Mouse (Mus musculus) forebrain, embryonic 14.5 days (tissue): ENCODE results near the gene Gsta2. TPM values are rescaled to one million over a fixed set of nuclear protein-coding genes. Genes with fewer than 3 reads are reported as not detected.
"Not testable (repeated sequence)": the region's sequence is repeated elsewhere in the genome, so short reads cannot be mapped to it uniquely, and the experiment has no call there.

Experiments
- ATAC-seq: fragments of 200-750 bp; cut with Nextera tagmentation; 2 replicates; pipeline ENCODE4 v1.8.0; 2017; ENCODE audit warnings: mild to moderate bottlenecking, moderate library complexity
- DNase-seq: peaks from one replicate; pipeline ENCODE4 v3.0.0-alpha.2; 2015; ENCODE audit warnings: low spot score
- H3K27ac ChIP-seq: fragments of 300-500 bp; sonication (generic); 2 replicates; pipeline ENCODE4 v1.5.1; 2014; ENCODE audit warnings: low read depth, mild to moderate bottlenecking, control low read depth, low read length, moderate library complexity
- H3K27me3 ChIP-seq: fragments of 300-500 bp; sonication (generic); replicated peaks from 2 replicates; pipeline ENCODE4 v1.6.1; 2014; ENCODE audit warnings: low read length, control low read depth, mixed read lengths; ENCODE audit not compliant: control insufficient read depth, insufficient read depth
- H3K36me3 ChIP-seq: fragments of 300-500 bp; sonication (generic); 2 replicates; pipeline ENCODE4 v1.6.1; 2014; ENCODE audit warnings: low read length, control low read depth; ENCODE audit not compliant: control insufficient read depth, insufficient read depth
- H3K4me1 ChIP-seq: fragments of 300-500 bp; sonication (generic); 2 replicates; pipeline ENCODE4 v1.6.1; 2014; ENCODE audit warnings: antibody characterized with exemption, low read length, control low read depth; ENCODE audit not compliant: control insufficient read depth, insufficient read depth
- H3K4me2 ChIP-seq: fragments of 300-500 bp; sonication (generic); 2 replicates; pipeline ENCODE4 v1.6.1; 2014; ENCODE audit warnings: mild to moderate bottlenecking, control low read depth, low read length
- H3K4me3 ChIP-seq: fragments of 300-500 bp; sonication (generic); 2 replicates; pipeline ENCODE4 v1.5.1; 2014; ENCODE audit warnings: low read depth, low read length, control low read depth
- H3K9ac ChIP-seq: fragments of 300-500 bp; sonication (generic); 2 replicates; pipeline ENCODE4 v1.6.1; 2014; ENCODE audit warnings: mild to moderate bottlenecking, low read length, control low read depth, moderate library complexity
- H3K9me3 ChIP-seq: fragments of 300-500 bp; sonication (generic); replicated peaks from 2 replicates; pipeline ENCODE4 v1.6.1; 2016; ENCODE audit warnings: low read length, control low read depth, mixed read lengths; ENCODE audit not compliant: control insufficient read depth
- WGBS: fragments of 180-500 bp; shearing (Covaris S2); extraction: QIAGEN DNeasy Blood & Tissue Kit; methylation state at CpG from one replicate; pipeline ENCODE4 v1.1.7; 2014; 5-methylcytosine and 5-hydroxymethylcytosine counted together
- polyA plus RNA-seq: library from polyadenylated mRNA; unstranded; fragments of >200 nt; fragmentation: Nextera tagmentation; extraction: Ambion mirVana; gene quantifications from 2 replicates; pipeline ENCODE4 v1.2.1, GENCODE M21; 2014

Gsta2 gene
- polyA plus RNA-seq, 1 experiment from 2014 or later, result not detected

DNA sequence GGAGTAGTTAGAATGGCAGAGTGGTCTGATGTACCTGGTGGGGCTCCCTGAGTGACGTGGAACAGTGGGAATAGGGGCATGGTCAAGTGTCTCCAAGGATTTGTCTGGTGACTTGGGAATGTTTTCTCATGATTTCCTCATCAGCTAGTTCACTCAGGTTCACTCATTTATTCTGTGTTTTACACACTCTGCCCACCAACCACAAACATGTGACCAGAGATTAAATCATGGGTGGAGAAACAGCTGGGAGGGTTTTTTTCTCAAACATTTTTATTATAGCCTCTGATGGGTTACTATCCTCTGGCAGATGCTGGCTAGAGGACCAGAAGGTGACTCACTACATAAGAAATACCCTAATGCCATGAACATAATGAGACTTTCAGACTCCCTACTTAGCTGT is 57.4 kb downstream of the Gsta2 start:
- Histone ChIP-seq H3K9me3 (no peaks in the 10 kb centered on the region), H3K4me1 (no peaks in the 10 kb centered on the region), H3K9ac (no peak overlapping the region), H3K4me3 (no peak overlapping the region), H3K36me3 (no peaks in the 10 kb centered on the region), H3K27me3 (no peaks in the 10 kb centered on the region), H3K4me2 (no peak overlapping the region), H3K27ac (no peak overlapping the region)
- WGBS, result 88% methylated on average over 1 of the region's 1 CpGs
- ATAC-seq (no peak), DNase-seq (no peak)

DNA sequence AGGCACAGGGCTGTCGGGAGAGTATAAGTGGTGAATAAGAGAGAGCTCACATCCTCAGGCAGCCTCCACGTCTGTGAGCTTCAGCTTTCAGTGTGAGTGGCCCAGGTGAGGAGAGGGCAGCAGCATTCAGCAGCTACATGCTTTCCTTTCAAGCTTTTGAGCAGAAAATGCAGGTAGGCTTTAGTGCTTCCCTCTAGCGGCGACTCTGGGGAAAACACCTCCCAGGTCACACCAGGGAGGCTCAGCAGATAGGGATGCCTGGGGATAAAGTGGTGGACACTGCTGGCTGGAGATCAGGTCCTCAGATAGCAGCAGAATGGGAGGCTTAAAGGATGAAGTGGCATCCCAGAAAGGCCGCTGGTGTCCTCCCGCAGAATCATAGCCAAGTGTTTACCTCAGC is 59.5 kb downstream of the Gsta2 start:
- H3K27ac ChIP-seq, H3K27me3 ChIP-seq, H3K4me2 ChIP-seq, H3K9ac ChIP-seq, H3K9me3 ChIP-seq, H3K36me3 ChIP-seq, ATAC-seq, H3K4me3 ChIP-seq, H3K4me1 ChIP-seq: not testable (repeated sequence)
- peak; percentile 58 for DNase-seq
- WGBS, result 13% methylated on average over 6 of the region's 6 CpGs

DNA sequence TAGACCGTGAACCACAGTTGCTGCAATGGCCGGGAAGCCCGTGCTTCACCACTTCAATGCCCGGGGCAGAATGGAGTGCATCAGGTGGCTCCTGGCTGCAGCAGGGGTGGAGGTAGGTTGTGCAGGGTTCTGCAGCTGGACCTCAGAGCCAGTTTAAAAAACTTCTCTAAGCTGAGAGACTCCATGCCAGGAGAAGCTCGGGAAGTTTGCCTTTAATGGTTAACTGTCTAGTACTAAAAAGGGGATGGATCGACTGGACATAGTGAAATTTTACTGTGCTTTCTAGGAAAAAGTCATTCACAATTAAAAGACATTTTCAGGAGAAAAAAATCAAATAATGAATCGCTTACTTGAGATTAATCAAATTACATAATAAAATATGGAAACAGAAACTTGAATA is 60.8 kb downstream of the Gsta2 start:
- DNase-seq, H3K4me1 ChIP-seq, H3K4me3 ChIP-seq, H3K36me3 ChIP-seq, H3K27ac ChIP-seq, H3K9ac ChIP-seq, H3K27me3 ChIP-seq, ATAC-seq, H3K4me2 ChIP-seq, H3K9me3 ChIP-seq: not testable (repeated sequence)
- 83% methylated on average over 4 of the region's 7 CpGs for WGBS

DNA sequence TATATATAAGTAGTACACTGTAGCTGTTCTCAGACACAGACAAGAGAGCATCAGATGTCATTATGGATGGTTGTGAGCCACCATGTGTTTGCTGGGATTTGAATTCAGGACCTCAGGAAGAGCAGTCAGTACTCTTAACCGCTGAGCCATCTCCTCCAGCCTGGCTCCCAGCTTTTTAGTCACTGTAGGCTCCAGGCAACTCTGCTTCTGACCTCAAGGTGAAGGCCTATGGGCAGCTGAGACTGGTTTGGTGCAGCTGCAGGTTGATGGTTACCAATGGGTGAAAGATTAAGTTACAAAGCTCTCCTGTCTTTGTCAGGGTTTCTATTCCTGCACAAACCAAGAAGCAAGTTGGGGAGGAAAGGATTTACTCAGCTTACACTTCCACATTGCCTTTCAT is 61.9 kb downstream of the Gsta2 start:
- H3K27ac ChIP-seq, H3K9me3 ChIP-seq, H3K4me3 ChIP-seq, DNase-seq, ATAC-seq, H3K9ac ChIP-seq, H3K4me1 ChIP-seq, H3K4me2 ChIP-seq, H3K36me3 ChIP-seq, H3K27me3 ChIP-seq: not testable (repeated sequence)
- 50% methylated on average over 1 of the region's 1 CpGs for WGBS

DNA sequence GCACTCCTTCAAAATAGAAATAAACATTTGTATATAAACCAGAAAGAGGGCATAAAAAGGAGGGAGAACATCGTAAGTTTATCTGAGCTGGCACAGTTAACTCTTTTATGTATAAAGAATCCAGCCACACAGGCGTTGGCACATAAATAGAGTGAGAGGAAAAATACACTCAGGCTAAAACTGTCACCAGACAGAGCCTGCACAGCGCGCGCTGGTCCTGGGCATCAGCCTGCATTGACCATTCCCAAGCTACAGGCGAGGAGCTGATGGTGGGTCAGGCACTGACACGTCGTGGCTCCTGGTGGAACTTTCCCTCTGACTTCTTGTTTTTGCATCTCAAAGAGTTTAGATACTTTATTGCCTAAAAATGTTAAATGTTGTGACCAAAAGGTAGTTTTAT is 63.1 kb downstream of the Gsta2 start:
- not testable (repeated sequence) for H3K27me3 ChIP-seq, ATAC-seq, H3K4me1 ChIP-seq, H3K9me3 ChIP-seq, H3K27ac ChIP-seq, H3K4me2 ChIP-seq, H3K4me3 ChIP-seq, DNase-seq, H3K36me3 ChIP-seq, H3K9ac ChIP-seq
- WGBS, result 84% methylated on average over 8 of the region's 8 CpGs

DNA sequence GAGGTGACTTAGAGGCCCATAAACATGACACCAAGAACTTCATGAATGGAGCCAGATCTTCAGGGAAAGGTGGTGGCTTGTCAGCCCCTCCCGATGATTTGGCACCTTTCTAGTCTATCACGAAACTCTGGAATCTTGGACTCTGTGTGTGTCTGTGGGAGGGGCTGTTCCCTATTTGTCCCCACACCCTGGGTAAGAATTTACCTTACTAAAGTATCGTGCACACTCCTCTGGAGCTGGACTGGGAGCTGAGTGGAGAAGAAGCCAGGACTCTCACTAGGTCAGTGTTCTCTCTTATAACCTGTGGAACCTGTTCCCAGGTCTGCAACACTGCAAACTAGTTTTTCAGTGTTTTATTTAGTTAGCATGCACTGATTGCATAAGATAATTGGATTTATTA is 65.9 kb downstream of the Gsta2 start, which contains the start of gene Gm10639:
Gm10639 (plus strand) TSS at position 201 of the 400 bp plus-strand sequence.
- ATAC-seq, DNase-seq, H3K27ac ChIP-seq, H3K4me1 ChIP-seq, H3K9ac ChIP-seq, H3K27me3 ChIP-seq, H3K4me2 ChIP-seq, H3K4me3 ChIP-seq, H3K36me3 ChIP-seq, H3K9me3 ChIP-seq: not testable (repeated sequence)
- WGBS, result 82% methylated on average over 3 of the region's 3 CpGs

DNA sequence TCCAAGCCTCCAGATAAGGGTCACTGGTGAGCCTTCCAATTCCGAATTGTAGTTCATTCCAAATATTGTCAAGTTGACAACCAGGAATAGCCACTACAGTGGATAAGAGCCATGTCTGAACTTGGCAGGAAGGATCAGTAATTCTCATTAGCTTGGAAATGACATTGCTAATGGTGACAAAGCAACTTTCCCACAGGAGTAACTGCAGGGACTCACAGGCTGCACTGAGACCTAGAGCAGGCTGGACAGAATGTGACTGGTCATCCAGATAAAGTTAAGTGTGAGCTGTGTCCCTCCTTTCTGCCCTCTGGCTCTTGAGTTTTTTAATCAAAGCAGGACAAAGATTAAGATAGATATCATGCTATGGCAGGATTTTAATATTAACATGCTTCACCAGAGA is 66.5 kb downstream of the Gsta2 start:
- not testable (repeated sequence) for H3K27ac ChIP-seq, H3K4me2 ChIP-seq, H3K9me3 ChIP-seq, H3K4me1 ChIP-seq, H3K9ac ChIP-seq, ATAC-seq, H3K36me3 ChIP-seq, DNase-seq, H3K4me3 ChIP-seq, H3K27me3 ChIP-seq
- WGBS, result 78% methylated on average over 1 of the region's 1 CpGs

DNA sequence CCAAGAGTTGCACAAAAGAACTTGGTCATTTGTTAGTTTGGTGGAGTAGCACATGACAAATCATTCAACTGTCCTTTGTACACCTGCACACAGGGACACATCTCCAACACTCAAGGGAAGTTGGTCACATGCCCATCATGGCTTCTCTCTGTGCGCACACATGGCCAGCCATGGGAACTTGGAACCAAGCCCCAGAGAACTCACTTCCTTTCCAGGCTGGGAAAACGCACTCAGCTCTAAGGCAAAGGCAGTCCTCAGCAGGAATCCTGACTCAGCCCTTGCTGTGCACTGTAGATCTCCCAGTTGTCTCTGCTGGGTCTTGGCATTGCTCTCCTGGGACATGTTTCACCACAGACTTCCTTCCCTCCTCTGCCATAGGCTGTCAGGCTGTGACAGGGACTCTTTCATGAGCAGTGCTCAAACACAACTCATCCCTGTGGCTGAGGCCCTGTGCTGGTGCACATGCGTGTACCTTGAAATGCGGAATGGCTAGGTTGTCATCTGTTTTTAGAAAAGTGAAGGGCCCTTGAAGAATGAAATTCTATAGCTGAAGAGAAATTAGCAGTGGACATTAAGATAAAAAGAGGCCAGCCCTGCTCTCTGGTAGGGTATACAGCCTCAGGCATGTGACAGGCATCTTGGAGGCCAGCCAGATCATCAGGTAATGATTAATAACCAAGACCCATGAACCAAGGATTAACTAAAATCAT is 73.4 kb downstream of the Gsta2 start:
- H3K36me3 ChIP-seq, H3K4me3 ChIP-seq, H3K9me3 ChIP-seq, H3K27me3 ChIP-seq, H3K27ac ChIP-seq, H3K4me1 ChIP-seq, H3K9ac ChIP-seq, ATAC-seq, DNase-seq, H3K4me2 ChIP-seq: not testable (repeated sequence)
- 84% methylated on average over 4 of the region's 4 CpGs for WGBS
